Mouse (Mus musculus): ENCODE results near the gene Mid1.
"Not testable (repeated sequence)": the region's sequence is repeated elsewhere in the genome, so short reads cannot be mapped to it uniquely, and the experiment has no call there.

Mid1 gene

GRCm38 (mm10) chrX:169882220-169882609 lies 197.2 kb downstream of the Mid1 start:
- no peak for DNase-seq (ENCODE audit: low read depth, low spot score)

DNA sequence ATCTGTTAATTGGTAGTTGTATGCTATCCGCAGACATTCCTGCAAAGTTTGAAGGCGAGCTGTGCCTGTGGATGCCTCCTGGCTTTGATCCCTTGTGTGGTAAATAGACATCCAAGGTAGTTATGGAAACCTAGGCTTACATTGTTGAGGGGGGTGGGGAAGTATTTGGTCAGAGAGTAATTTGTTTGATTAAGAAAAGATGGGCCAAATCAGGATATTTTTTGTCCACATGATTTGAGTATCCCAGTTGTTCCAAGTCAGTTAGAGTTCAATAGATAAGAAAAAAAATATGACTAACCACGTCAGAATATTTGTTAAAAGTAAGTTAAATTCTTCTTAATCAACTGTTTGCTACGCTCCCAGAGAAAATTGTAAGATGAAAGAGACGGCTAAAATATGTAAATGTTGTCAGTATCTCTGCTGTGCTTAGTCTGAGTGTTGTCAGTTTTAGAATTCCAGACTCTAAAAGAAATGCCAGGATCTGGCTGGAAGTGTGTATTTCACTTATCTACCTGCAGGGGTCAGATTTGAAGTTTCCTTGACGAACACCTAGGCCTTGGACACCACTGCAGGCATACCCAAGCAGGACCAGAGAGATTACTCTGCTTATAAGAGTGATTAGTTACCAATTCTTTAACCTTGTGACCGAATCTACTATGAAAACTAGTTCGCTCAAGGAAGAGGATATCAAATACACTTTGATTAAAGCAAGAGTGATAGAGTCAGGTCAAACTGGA lies 198.7 kb downstream of the Mid1 start:
- DNase-seq (ENCODE audit: low read depth, low spot score), result no peak

GRCm38 (mm10) chrX:169890541-169890940 lies 205.5 kb downstream of the Mid1 start:
- DNase-seq (ENCODE audit: low read depth, low spot score), result no peak

- no peak for DNase-seq (ENCODE audit: low read depth, low spot score)
Measured at GRCm38 (mm10) chrX:169892100-169892499, 207.1 kb downstream of the Mid1 start.

- no peak for DNase-seq (ENCODE audit: low read depth, low spot score)
Measured at GRCm38 (mm10) chrX:169892631-169893030, 207.6 kb downstream of the Mid1 start.

DNA sequence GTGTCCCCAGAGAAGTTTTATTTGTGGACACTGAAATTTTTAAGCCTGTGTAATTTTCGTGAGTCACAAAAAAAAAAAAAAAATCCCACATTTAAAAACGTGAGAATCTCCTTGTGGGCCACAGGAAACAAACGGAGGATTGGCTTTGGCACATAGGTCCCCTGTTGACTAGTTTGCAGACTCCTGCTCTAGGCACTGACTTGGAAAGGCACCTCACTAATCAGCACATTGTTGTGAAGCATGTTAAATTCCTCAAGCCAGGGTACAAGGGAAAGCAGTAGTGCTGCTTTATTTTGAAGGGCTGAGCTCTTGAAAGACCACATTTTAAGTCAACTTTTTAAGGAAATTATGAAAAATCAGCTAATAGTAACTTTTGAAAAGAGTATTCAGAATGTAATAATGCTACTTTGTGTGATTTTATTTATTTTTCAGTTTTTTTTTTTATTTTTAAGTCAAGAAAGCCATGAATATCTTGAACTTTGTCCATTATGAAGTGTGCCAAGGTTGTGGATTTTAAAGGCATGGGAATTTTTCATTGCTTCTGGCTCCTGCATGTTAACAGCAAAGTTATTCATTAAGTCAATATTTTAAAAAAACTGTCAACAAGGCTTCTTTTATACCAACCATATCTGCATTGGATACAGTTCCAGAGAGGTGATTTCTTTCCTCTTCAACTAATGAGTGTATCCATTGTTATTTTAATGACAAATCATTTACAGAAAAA lies 214.4 kb downstream of the Mid1 start:
- DNase-seq (ENCODE audit: low read depth, low spot score), result no peak

- no peak for DNase-seq (ENCODE audit: low read depth, low spot score)
Measured at GRCm38 (mm10) chrX:169902860-169903259, 217.9 kb downstream of the Mid1 start.

GRCm38 (mm10) chrX:169903656-169904055 lies 218.7 kb downstream of the Mid1 start:
- no peak for DNase-seq (ENCODE audit: low read depth, low spot score)

GRCm38 (mm10) chrX:169906054-169906508 lies 221.1 kb downstream of the Mid1 start:
- no peak for DNase-seq (ENCODE audit: low read depth, low spot score)

DNA sequence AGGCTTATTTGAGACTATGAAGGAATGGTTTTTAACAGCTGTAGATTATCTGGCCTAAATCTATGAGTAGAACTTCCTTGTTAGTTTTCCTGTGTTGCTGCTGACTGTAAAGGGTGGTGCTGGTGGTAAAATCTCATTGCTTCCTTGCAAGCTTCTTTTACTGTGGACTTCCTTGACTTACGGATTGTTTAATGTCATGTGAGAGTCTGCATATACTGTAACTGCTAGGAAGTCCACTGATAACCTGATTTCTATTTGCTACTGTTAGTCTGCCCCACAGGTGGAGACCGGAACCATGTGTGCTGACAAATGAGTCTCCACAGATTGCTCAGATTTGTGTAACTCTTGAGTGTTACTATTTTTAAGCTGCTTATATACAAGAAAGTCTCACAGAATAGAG lies 224.9 kb downstream of the Mid1 start:
- DNase-seq (ENCODE audit: low read depth, low spot score), result no peak

- DNase-seq (ENCODE audit: low read depth, low spot score), result no peak
Measured at GRCm38 (mm10) chrX:169915738-169916137, 230.7 kb downstream of the Mid1 start.

DNA sequence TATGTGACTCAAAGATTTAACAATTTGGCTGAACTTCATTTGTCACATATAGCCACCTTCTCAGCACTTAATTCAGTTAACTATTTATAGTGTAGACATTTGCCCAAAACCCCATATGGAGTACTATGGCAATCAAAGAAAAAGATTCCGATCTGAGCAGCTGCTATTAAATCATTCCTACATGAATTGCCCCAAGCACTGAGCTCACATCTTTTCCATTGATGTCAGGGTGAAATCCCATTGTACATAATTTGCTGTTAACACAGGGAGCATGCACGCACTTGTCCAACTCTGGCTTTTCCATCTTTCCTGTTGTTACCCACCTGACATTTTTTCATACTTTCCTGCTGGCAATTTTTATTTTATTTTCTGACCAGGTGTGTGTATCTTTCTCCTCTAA lies 237.5 kb downstream of the Mid1 start:
- no peak for DNase-seq (ENCODE audit: low read depth, low spot score)

GRCm38 (mm10) chrX:169923417-169923816 lies 238.4 kb downstream of the Mid1 start:
- DNase-seq (ENCODE audit: low read depth, low spot score), result no peak

DNA sequence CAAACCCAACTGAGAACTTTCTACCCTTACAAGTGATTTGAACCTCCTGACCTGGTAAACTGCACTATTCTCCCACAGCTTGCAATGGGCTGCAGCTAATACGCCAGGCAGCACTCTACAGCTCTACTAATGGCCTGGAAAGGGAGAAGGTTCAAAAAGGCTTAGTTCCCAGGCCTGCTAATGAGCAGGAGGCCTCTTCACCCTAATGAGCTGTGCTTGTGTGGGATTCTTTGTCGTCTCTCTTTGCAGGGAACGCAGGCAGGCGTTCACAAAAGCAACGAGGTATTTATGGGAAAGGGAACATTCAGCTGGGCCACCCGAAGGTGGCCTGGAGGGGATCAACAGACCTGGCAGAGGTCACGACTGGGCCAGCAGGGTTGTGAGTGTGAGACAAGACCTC lies 240.6 kb downstream of the Mid1 start:
- DNase-seq (ENCODE audit: low read depth, low spot score), result no peak

GRCm38 (mm10) chrX:169927110-169927817 lies 242.3 kb downstream of the Mid1 start:
- DNase-seq (ENCODE audit: low read depth, low spot score), result no peak

- DNase-seq (ENCODE audit: low read depth, low spot score), result no peak
Measured at GRCm38 (mm10) chrX:169930868-169931267, 245.9 kb downstream of the Mid1 start.

DNA sequence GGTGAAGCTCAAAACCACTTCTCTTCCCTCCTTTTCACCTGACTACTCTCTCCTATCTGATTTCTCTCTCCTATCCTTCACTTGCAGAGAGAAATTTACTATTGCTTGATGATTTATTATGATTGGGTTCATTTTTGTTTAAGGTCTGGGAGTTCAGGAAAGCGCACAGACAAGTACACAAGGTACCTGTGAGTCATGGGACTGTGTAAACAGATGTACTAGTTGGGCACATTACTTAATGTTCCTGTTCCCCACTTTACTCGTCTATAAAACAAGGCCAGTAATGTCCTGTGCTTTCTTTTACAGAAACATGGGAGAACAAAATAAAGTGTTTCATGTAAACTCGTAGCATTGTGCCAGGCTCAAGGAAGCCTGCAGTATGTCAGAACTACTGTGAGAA lies 248.2 kb downstream of the Mid1 start:
- DNase-seq (ENCODE audit: low read depth, low spot score), result no peak

GRCm38 (mm10) chrX:169937119-169937719 lies 252.2 kb downstream of the Mid1 start:
- no peak for DNase-seq (ENCODE audit: low read depth, low spot score)

GRCm38 (mm10) chrX:169940531-169940930 lies 255.5 kb downstream of the Mid1 start:
- DNase-seq (ENCODE audit: low read depth, low spot score), result no peak

DNA sequence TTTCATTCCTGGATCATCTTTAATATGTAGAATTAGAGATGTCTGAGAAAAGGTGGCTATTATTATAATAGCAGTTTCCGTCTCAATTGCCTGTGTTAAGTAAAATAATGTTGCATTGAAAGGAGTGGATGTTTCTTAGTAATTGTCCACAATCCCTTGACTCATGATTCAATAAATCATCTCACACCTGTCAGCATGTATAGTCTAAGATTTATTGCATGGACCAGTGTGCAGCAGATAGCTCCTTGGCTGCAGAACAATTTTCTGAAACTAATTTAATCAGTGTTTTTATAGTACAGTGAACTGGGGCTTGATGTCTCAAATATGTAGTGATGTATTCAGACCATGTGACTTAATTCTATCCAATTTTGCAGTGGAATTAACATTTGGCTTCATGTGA lies 265.6 kb downstream of the Mid1 start:
- DNase-seq (ENCODE audit: low read depth, low spot score), result no peak

DNA sequence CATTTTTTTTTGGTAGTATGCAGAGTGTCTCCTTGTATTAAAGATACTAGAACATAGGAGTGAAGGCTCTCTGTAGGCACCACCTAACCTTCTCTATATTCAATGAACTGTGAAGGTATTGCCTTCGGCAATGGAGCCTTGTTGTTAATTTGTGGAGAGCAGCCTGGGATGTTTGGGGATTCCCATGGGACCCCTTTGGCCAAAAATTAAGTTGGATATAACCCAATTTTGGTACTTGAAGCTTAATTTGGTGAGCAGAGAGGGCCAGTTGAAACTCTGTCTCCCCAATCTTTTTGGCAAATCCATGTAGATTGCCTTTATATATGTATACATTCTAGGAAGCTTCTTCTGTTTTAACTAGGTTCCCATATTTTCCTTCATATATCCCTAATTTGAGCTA lies 284.3 kb downstream of the Mid1 start:
- DNase-seq (ENCODE audit: low read depth, low spot score), result no peak

- not testable (repeated sequence) for DNase-seq (ENCODE audit: low read depth, low spot score)
Measured at GRCm38 (mm10) chrX:169969765-169970164, 284.8 kb downstream of the Mid1 start.

All from WW6 (cell line).